In genomic region chr1:52163707-52164457, GRCm38 (mm10) we compare ENCODE assay signal across 29 mouse cellular contexts. TPM values are rescaled to one million over a fixed set of nuclear protein-coding genes. Genes with fewer than 3 reads are reported as not detected.
DNase-seq lines count a peak whose midpoint lies in the region; ATAC-seq lines count a peak whose summit lies in the region.
"Had no signal": no experiment of that assay in that cellular context is flagged by ENCODE, and none has a peak within 500 bp of the region (broad histone marks: within the 10 kb centered on the region; RNA-seq: fewer than 3 reads in every experiment).

No protein-coding gene starts in this region.

- no peak overlapping the region for H3K27ac ChIP-seq in forebrain, embryonic 11.5 days (ENCODE audit: low read depth, low read length)
- H3K27ac ChIP-seq in forebrain, embryonic 14.5 days (ENCODE audit: low read depth, low read length) = no peak overlapping the region
- no peak overlapping the region for H3K27ac ChIP-seq in kidney, embryonic 14.5 days (ENCODE audit: low read depth, low read length)
- H3K27ac ChIP-seq in midbrain, embryonic 11.5 days (ENCODE audit: low read depth, low read length) = no peak overlapping the region
- H3K27ac ChIP-seq in midbrain, embryonic 15.5 days = no peak overlapping the region
- H3K27ac ChIP-seq: embryonic facial prominence, embryonic 13.5 days; forebrain, embryonic 12.5 days; gastrocnemius, adult 2 months; heart, embryonic 13.5 days; hindbrain, embryonic 14.5 days; kidney, postnatal 0 days; left cerebral cortex, adult 2 months; liver, embryonic 14.5 days had no signal

- H3K9ac ChIP-seq in forebrain, embryonic 11.5 days (ENCODE audit: low read length) = no peak overlapping the region
- H3K9ac ChIP-seq in forebrain, embryonic 14.5 days (ENCODE audit: low read length) = no peak overlapping the region
- H3K9ac ChIP-seq in kidney, embryonic 14.5 days (ENCODE audit: low read depth, low read length) = no peak overlapping the region
- H3K9ac ChIP-seq in midbrain, embryonic 11.5 days (ENCODE audit: low read length) = no peak overlapping the region
- H3K9ac ChIP-seq in midbrain, embryonic 15.5 days = no peak overlapping the region
- H3K9ac ChIP-seq: embryonic facial prominence, embryonic 13.5 days; forebrain, embryonic 12.5 days; heart, embryonic 13.5 days; hindbrain, embryonic 14.5 days; liver, embryonic 14.5 days had no signal

- H3K4me1 ChIP-seq in forebrain, embryonic 11.5 days (replicated peaks; ENCODE audit: control insufficient read depth, insufficient read depth, low read length) = no peaks in the 10 kb centered on the region
- no peaks in the 10 kb centered on the region for H3K4me1 ChIP-seq in forebrain, embryonic 14.5 days (ENCODE audit: control insufficient read depth, insufficient read depth, low read length)
- H3K4me1 ChIP-seq in kidney, embryonic 14.5 days (ENCODE audit: control insufficient read depth, insufficient read depth, low read length) = 0 out of 2 replicates have a peak, but pooled peaks cover 2% of the 10 kb centered on the region
- H3K4me1 ChIP-seq in midbrain, embryonic 11.5 days (ENCODE audit: control insufficient read depth, insufficient read depth, low read length) = no peaks in the 10 kb centered on the region
- no peaks in the 10 kb centered on the region for H3K4me1 ChIP-seq in midbrain, embryonic 15.5 days
- H3K4me1 ChIP-seq: forebrain, embryonic 12.5 days; heart, embryonic 13.5 days had no signal

- no peak overlapping the region for H3K4me2 ChIP-seq in forebrain, embryonic 11.5 days (ENCODE audit: low read depth, low read length, severe bottlenecking)
- H3K4me2 ChIP-seq in forebrain, embryonic 14.5 days (ENCODE audit: low read length) = no peak overlapping the region
- no peak overlapping the region for H3K4me2 ChIP-seq in kidney, embryonic 14.5 days (replicated peaks; ENCODE audit: low read depth, low read length)
- no peak overlapping the region for H3K4me2 ChIP-seq in midbrain, embryonic 11.5 days
- H3K4me2 ChIP-seq in midbrain, embryonic 15.5 days = no peak overlapping the region
- H3K4me2 ChIP-seq: embryonic facial prominence, embryonic 13.5 days; forebrain, embryonic 12.5 days; heart, embryonic 13.5 days; hindbrain, embryonic 14.5 days had no signal

- no peaks in the 10 kb centered on the region for H3K27me3 ChIP-seq in forebrain, embryonic 11.5 days (ENCODE audit: control insufficient read depth, insufficient read depth, low read length)
- H3K27me3 ChIP-seq in forebrain, embryonic 14.5 days (replicated peaks; ENCODE audit: control insufficient read depth, insufficient read depth, low read length) = no peaks in the 10 kb centered on the region
- H3K27me3 ChIP-seq in kidney, embryonic 14.5 days (ENCODE audit: control insufficient read depth, insufficient read depth, low read length) = no peaks in the 10 kb centered on the region
- H3K27me3 ChIP-seq in midbrain, embryonic 11.5 days (ENCODE audit: control insufficient read depth, insufficient read depth, low read length) = no peaks in the 10 kb centered on the region
- H3K27me3 ChIP-seq in midbrain, embryonic 15.5 days (replicated peaks) = no peaks in the 10 kb centered on the region
- H3K27me3 ChIP-seq: embryonic facial prominence, embryonic 13.5 days; forebrain, embryonic 12.5 days; heart, embryonic 13.5 days; Patski had no signal

- DNase-seq in forebrain, embryonic 11.5 days (ENCODE audit: low spot score) = peak; percentile 34
- DNase-seq in forebrain, embryonic 14.5 days (ENCODE audit: low spot score) = no peak
- peak; percentile 1 for DNase-seq in kidney, adult 11 months
- DNase-seq in midbrain, embryonic 11.5 days (ENCODE audit: low spot score, missing footprints) = peak; percentile 65
- DNase-seq in lung, postnatal 36 days = no peak
- DNase-seq: adrenal gland, postnatal 10 days; cerebellum, adult 11 months; cerebellum, adult 9-11 months; gastrocnemius, adult 2 months; gastrocnemius, postnatal 36 days; heart, postnatal 10 days; kidney, adult 2 months; kidney, postnatal 4 days; lung, adult 2 months; lung, postnatal 10 days; right cerebral cortex, postnatal 25 days; spleen, adult 18-20 months; thymus, postnatal 14 days had no signal

- no peak for ATAC-seq in forebrain, embryonic 11.5 days (replicated peaks; ENCODE audit: low FRiP score)
- no peak for ATAC-seq in forebrain, embryonic 14.5 days
- no peak for ATAC-seq in kidney, embryonic 14.5 days (ENCODE audit: low FRiP score, low TSS enrichment)
- ATAC-seq in midbrain, embryonic 11.5 days (ENCODE audit: low FRiP score) = no peak
- ATAC-seq in midbrain, embryonic 15.5 days (replicated peaks) = no peak
- ATAC-seq: midbrain, embryonic 16.5 days; Patski had no signal

- H3K4me3 ChIP-seq in forebrain, embryonic 11.5 days (ENCODE audit: low read depth, low read length) = no peak overlapping the region
- H3K4me3 ChIP-seq in forebrain, embryonic 14.5 days (ENCODE audit: low read depth, low read length) = no peak overlapping the region
- no peak overlapping the region for H3K4me3 ChIP-seq in kidney, embryonic 14.5 days (ENCODE audit: low read length)
- no peak overlapping the region for H3K4me3 ChIP-seq in midbrain, embryonic 11.5 days (ENCODE audit: low read depth, low read length)
- H3K4me3 ChIP-seq in midbrain, embryonic 15.5 days = no peak overlapping the region
- H3K4me3 ChIP-seq: embryonic facial prominence, embryonic 13.5 days; forebrain, embryonic 12.5 days; gastrocnemius, adult 2 months; heart, embryonic 13.5 days; left cerebral cortex, adult 2 months had no signal

- no peaks in the 10 kb centered on the region for H3K36me3 ChIP-seq in forebrain, embryonic 11.5 days (ENCODE audit: control insufficient read depth, insufficient read depth, low read length)
- H3K36me3 ChIP-seq in forebrain, embryonic 14.5 days (ENCODE audit: control insufficient read depth, insufficient read depth, low read length) = peaks cover 4% of the 10 kb centered on the region; the same call in 1 of the 2 replicates
- H3K36me3 ChIP-seq in kidney, embryonic 14.5 days (ENCODE audit: control insufficient read depth, insufficient read depth, low read length) = no peaks in the 10 kb centered on the region
- no peaks in the 10 kb centered on the region for H3K36me3 ChIP-seq in midbrain, embryonic 11.5 days (ENCODE audit: control insufficient read depth, insufficient read depth, low read length)
- no peaks in the 10 kb centered on the region for H3K36me3 ChIP-seq in midbrain, embryonic 15.5 days (replicated peaks)
- H3K36me3 ChIP-seq: forebrain, embryonic 12.5 days had no signal

- 90% methylated on average over 5 of the region's 5 CpGs for WGBS in forebrain, embryonic 11.5 days
- WGBS in forebrain, embryonic 14.5 days = 91% methylated on average over 5 of the region's 5 CpGs
- WGBS in kidney, embryonic 14.5 days = 92% methylated on average over 5 of the region's 5 CpGs
- 89% methylated on average over 5 of the region's 5 CpGs for WGBS in midbrain, embryonic 11.5 days
- 96% methylated on average over 5 of the region's 5 CpGs for WGBS in midbrain, embryonic 15.5 days

- no peaks in the 10 kb centered on the region for H3K9me3 ChIP-seq in forebrain, embryonic 11.5 days (ENCODE audit: control insufficient read depth, low read length)
- H3K9me3 ChIP-seq in forebrain, embryonic 14.5 days (replicated peaks; ENCODE audit: control insufficient read depth, low read length) = no peaks in the 10 kb centered on the region
- no peaks in the 10 kb centered on the region for H3K9me3 ChIP-seq in kidney, embryonic 14.5 days (ENCODE audit: control insufficient read depth, low read length)
- no peaks in the 10 kb centered on the region for H3K9me3 ChIP-seq in midbrain, embryonic 11.5 days (ENCODE audit: control insufficient read depth, low read length)
- H3K9me3 ChIP-seq in midbrain, embryonic 15.5 days = no peaks in the 10 kb centered on the region
- H3K9me3 ChIP-seq: embryonic facial prominence, embryonic 13.5 days; forebrain, embryonic 12.5 days; heart, embryonic 13.5 days had no signal

RNA-seq across cellular contexts. Expression of gene Stat1, which starts 44.6 kb away (rescaled TPM):
- polyA plus RNA-seq in forebrain, embryonic 11.5 days (2014; fragmentation: Nextera tagmentation; extraction: Ambion mirVana) = 15.6 and 17.4 TPM in 2 replicates
- 12.9 and 13.1 TPM in 2 replicates for polyA plus RNA-seq in forebrain, embryonic 14.5 days (2014; fragmentation: Nextera tagmentation; extraction: Ambion mirVana)
- 16.7 and 20.0 TPM in 2 replicates for polyA plus RNA-seq in kidney, embryonic 14.5 days (2014; fragmentation: Nextera tagmentation; extraction: Ambion mirVana)
- 15.0 and 16.3 TPM in 2 replicates for polyA plus RNA-seq in midbrain, embryonic 11.5 days (2014; fragmentation: Nextera tagmentation; extraction: Ambion mirVana)
- 13.5 and 22.5 TPM in 2 replicates for polyA plus RNA-seq in midbrain, embryonic 15.5 days (2015; fragmentation: Nextera tagmentation; extraction: Ambion mirVana)

Comparison
In these comparisons a context has a peak if more than half of its experiments do, and no peak if none do; other contexts are left out.
1. DNase-seq: peak in forebrain, embryonic 11.5 days (single experiment), kidney, adult 11 months (single experiment) and midbrain, embryonic 11.5 days (single experiment); none in forebrain, embryonic 14.5 days (single experiment) and lung, postnatal 36 days (single experiment).